Mouse (Mus musculus): ENCODE measurements around the gene Prpsap1.

- TF ChIP-seq POLR2A (IDR thresholded peaks at IDR 0.05; ENCODE audit: insufficient read depth, low read depth, low read length), result no peak
- TF ChIP-seq CTCF (IDR thresholded peaks at IDR 0.05; ENCODE audit: insufficient read depth, low read depth, low read length), result no peak
Observed at GRCm38 (mm10) chr11:116423782-116424620, 70.0 kb downstream of the Prpsap1 start.
